Mouse (Mus musculus) left cerebral cortex, postnatal 4 days (tissue): ENCODE results near the gene Atp1a1. TPM values are rescaled to one million over a fixed set of nuclear protein-coding genes. Genes with fewer than 3 reads are reported as not detected.

Source experiments
- DNase-seq: peaks from one replicate; pipeline ENCODE4 v3.0.0-alpha.2; 2022
- intact Hi-C: fragments of 180-260 bp; cut with DNase I; formaldehyde crosslinking; loops from one replicate; pipeline ENCODE4 v1.15.1; 2025
- total RNA-seq, 2 experiments: library from RNA; stranded (reverse); gene quantifications; 2 replicates each; pipeline ENCODE4 v1.2.3; 2021

Gene Atp1a1
- total RNA-seq, 2 experiments from 2014 or later, result 205 to 223 TPM

DNA sequence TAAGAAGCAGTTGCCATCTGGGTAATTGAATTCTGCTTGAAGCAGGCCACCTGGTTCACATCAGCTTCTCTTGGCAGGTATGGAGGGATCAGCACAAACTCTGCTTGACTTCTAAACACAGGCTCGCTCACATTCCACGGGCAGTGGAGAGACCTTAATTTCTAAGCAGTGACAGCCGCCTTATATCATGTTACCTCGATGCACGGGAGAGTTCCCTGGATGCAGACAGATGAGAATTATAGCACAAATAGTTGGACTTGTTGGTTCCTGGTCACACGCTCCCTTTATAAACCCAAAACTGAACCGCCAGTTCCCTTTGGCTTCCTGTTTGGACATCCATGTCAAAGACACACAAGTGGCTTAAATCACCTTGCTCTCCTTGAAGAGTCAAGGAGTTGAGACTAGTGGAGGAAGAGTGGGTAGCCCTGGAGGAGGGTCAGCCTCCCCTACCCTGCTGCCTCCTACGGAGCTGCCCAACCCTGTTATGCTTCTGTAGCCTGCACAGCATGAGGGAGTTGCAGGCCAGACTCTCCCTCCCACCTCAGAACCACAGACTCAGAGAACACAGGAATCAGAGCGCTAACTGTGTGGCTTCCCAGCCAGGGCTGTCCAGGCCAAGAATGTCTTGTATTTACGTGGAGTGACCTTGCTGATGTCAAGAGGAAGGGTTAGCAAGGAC is 7.5 kb upstream of the Atp1a1 start:
- DNase-seq, result no peak
- intact Hi-C loops, result no loop called here

DNA sequence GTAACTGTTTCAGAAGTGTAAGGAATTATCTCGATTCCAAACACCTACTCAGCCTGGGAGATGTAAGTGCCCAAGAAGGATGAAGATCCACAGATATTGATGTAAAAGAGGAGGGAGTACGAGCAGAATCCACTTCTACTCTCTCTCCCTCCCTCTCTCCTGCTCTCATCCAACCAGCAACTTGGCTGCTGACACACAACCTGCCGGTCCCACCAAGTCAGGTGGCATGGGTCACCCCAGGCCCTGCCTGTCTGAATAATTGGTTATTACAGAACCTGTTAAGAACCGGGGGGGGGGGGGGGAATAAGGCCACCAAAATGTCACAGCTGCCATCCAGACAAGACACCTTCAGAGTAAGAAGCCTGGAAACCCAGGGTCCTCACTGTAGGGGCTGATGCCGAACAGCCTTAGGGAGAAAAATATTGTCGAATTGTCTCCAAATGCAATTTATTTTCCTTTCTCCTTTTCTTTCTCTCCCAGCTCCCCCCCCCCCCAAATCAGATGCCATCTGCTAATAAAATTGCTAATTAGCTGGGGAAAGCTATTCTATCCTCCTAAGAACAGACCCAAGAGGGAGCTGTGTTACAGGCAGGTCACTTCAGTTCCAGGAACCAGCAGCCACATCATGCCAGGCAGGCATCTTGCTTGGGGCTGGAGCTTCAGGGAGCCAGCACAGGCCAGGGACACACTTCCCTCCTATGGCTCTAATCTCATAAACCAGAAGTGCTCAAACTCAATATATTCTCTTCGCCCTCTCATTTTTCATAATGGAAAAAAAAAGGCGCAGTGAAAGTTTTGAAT is 6.7 kb upstream of the Atp1a1 start:
- intact Hi-C loops, result no loop called here

DNA sequence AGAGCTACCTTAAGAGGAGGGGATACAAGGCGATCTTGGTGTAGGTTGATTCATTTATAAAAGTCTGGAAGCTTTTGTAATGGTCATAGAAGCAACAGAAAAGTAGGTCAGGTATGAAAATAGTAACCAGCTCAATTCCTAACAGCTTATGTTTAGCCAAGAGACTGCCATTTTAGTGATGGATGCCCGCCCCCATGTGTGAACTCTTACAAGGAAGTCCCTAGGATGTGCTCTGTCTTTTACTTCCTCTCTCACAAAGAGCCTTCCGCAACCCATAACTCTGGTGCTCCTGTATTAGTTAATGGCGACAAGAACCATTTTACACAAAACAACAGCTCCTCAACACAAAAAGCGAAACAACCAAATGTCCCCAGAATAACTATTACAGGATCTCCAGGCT is 4.8 kb upstream of the Atp1a1 start:
- intact Hi-C loops, result no loop called here
- no peak for DNase-seq

More for the DNA sequence above, 6.7 kb upstream of the Atp1a1 start:
- peak; percentile 40 for DNase-seq

DNA sequence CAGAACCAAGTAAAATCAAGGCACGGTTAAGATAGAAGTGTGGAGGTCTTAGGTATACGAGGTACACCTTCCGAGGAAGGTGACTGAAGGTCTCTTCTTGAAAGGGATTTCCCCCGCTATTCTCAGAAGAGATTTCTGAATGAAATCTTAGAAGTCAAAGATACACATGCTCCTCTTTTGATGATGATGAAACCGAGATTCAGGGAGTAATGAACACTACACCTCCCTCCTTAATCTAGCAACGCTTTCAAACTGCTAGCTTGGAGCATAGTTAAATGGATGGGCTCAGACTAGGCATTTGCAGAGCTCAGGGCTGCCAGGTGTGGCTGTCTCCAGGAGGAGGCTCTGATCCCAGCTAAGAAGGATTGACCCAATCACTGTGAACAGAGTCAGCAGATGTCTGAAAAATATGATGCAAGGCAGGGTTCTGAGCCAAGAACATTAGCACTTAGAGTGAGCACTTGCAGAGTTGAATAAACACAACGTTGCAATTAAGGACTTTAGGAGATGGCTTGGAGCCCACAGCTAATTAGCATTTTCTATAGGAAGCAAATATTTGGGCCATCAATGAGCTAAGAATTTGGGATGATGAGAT is 2.5 kb upstream of the Atp1a1 start:
- intact Hi-C loops, result no loop called here
- no peak for DNase-seq

DNA sequence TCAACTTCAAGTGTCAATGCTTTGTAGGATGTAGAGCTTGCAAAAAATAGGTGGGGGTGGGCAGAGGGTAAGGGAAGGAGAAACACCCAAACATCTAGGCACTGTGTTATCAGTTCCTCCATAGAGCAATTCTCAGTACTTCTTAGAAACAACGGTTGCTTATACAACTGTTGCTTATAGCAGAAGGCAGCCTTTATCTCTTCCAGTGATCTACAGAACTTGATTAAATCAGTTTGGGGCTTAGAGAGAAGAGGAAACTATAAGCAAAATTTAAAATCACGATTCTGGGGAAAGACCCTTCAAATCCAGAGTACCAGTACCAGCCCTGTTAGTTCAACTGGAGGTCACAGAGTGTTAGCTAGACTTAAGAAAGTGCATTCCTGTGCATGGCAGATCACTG is 1.2 kb upstream of the Atp1a1 start:
- intact Hi-C loops, result no loop called here
- DNase-seq, result no peak

DNA sequence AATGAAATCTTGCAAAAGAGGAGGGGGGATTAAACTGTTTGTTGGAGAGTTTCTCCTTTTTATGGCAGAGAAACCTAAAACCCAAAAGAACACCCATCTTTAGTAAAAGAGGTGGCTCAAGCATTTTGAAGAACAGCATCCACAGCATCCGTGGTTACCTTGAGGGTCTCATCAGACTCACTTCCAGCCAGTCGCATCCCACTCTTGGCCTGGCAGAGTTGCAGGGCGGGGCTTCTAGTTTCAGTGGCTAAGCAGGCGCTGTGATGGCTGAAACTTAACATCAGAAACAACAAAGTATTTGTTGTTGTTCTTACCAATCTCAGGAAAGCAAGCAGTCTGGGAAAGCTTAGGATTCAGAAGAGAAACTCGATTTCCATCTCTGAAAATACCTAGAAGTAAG is 807 bp upstream of the Atp1a1 start:
- intact Hi-C loops, result no loop called here

DNA sequence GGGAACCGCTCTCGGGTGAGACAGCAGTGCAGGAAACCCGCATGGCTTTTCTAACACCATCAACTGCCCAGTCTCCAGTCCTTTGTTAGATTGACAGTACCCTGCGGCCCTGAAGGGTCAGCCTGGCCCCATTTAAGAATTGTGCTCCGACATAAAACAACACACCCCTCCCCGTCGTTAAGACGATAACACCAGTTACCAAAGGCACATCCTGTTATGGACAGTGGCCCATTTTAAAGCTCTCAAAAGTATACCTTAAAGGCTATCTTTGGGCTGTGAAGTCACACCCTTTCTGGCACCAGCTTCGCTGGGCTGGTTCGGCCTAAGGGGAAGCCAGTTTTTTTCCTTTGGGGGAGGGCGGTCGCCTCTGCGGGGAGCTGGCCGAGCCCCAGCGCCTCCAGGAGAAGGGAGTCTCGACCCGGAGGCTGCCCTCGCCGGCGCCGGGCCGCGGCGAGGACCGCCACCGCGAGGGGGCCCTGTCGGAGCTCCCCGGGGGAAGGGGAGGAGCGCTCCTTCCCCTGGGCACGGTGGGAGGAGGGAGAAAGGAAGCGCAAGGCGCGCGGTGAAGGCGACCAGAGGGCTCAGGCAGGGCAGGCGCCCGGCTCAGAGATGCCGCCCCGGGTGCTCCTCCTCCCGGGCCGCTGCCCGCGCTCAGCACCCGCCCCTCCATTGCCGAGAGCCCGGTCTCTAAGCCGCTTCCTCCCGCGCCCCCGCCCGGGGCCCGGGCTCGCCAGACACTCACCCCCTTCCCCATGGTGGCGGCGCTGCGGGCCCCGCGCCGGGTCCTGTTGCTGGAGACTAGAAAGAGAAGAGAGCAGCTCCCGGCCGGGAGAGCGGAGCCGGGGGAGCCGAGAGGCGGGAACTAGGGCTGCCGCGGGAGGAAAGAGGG is 579 bp downstream of the Atp1a1 start:
- peak; percentile 78 for DNase-seq
- intact Hi-C loops, result loop anchor here (5.0 kb wide), 1 partner anchor 203 kb away; no protein-coding TSS in a partner anchor

More for the DNA sequence above, 807 bp upstream of the Atp1a1 start:
- no peak for DNase-seq

DNA sequence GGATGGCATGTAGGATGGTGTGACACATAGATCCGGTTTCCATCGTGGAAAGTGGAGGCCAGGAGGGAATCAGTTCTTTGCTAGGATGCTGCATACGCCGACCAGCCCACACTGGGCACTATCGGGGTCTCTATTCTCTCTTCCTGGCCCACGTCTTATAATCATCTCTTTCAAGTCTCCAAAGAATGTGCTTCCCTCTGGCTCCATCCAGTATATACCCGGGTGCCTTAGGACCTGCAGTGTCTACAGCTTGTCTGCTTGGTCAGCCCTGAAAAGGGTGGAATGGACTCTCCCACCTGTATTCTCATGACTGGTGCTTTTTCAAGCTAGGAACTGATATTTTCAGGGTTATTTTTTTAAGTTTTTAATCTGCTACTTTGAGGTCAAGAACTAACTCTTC is 1.3 kb downstream of the Atp1a1 start:
- DNase-seq, result no peak
- intact Hi-C loops, result loop anchor here (5.0 kb wide), 1 partner anchor 204 kb away; no protein-coding TSS in a partner anchor

DNA sequence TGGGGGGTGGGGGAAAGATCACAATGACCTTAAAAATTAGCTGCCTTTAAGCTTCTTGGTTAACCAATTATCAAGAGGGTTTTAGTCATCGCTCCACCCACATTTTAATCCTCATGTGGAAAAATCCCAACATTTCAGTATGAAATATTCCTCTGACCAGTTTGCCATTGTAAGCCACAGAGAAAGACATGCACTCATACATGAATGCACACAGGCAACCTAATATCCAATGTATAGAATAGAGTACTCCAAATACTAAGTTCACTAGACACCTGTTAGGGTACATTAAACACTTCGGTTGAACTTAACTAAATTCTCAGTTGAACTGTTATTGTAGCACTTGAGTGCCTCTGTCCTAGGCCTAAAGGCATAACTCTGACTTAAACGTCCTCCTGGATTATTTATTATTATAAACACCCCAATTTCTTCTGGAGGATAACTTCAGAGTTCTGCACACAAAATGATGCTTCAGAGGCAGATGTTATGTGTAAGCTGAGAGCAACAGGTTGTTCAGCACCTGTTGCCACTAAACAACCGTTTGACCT is 1.9 kb downstream of the Atp1a1 start:
- no peak for DNase-seq
- intact Hi-C loops, result loop anchor here (5.0 kb wide), 1 partner anchor 205 kb away; no protein-coding TSS in a partner anchor

DNA sequence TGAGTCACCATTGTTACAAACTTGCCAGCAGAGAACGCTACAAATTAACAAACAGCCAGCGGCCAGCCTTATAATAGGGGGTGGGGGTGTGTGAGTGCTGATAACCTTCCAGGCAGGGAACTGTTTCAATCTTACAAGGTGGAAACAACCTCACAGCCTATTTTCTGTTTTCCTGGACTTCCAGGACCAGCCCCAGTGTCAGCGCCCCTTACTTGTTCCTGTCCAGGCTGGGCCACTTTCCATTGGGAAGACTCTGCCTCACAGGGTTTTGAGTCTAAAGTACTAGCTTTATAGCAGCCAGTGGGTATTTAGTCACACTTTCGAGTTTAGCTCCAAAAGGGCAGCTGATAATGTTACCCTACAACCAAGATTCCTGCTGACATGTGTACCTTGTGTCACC is 2.8 kb downstream of the Atp1a1 start:
- DNase-seq, result no peak
- intact Hi-C loops, result loop anchor here (5.0 kb wide), 1 partner anchor 206 kb away; no protein-coding TSS in a partner anchor

DNA sequence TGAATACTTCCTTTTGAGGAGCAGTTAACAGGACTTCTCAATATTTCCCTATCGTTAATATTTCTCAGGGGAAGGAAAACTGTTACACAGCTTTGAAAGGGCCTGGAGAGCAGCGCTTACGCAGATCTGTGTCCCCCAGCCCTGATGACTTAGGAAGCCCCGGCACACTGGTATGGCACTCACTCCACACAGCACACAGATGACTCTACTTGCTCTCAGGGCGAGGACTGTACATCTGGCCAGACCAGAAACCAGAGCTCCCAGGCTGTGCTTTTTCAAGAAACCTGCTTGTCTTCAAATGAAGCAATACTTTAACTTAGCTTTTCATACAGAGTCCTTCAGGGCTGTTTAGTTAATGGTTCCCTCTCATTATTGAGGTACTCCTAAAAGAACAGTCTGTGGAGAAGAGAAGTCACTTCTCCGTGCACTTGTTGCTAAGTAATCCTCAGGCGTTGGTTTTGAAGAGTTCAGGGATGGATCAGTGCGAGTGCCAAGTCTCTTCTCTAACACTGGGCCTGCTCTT is 3.4 kb downstream of the Atp1a1 start:
- no peak for DNase-seq
- intact Hi-C loops, result loop anchor here (5.0 kb wide), 1 partner anchor 206 kb away; no protein-coding TSS in a partner anchor

DNA sequence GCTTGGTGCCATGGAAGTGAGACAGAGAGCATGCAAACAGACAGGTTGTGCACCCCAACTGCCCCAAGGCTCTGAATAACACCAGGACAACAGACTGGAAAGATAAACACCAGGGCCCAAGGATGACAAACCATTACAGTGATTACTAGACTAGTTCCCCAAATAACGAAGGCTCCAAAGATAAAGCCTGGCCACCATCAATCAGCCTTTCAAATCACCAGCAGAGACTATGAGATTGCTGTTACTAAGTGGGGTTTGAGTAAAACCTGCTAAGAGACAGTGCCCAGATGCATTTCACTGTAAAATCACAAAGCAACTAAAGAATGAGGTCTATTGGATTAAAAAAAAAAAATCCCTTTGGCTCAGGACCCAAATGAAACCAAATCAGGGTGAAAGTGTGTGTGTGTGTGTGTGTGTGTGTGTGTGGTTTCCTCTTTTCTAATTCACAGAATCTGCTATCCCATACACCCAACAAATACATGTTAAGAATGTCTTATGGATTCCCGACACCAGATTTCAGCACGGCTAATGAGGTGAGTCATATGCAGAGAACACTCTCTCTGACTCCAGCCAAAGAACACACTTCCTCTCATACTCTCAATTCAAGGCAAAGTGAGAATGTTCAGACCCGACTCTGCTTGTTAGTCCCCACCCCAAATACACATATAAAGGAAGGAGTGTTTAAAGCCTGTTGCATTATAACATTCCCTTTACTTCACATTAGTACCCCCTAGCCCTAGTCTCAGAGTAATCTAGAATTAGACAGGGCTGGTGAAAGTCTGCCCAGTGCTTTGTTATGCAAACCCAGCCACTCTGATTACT is 4.4 kb downstream of the Atp1a1 start:
- no peak for DNase-seq
- intact Hi-C loops, result loop anchor here (5.0 kb wide), 1 partner anchor 207 kb away; no protein-coding TSS in a partner anchor

DNA sequence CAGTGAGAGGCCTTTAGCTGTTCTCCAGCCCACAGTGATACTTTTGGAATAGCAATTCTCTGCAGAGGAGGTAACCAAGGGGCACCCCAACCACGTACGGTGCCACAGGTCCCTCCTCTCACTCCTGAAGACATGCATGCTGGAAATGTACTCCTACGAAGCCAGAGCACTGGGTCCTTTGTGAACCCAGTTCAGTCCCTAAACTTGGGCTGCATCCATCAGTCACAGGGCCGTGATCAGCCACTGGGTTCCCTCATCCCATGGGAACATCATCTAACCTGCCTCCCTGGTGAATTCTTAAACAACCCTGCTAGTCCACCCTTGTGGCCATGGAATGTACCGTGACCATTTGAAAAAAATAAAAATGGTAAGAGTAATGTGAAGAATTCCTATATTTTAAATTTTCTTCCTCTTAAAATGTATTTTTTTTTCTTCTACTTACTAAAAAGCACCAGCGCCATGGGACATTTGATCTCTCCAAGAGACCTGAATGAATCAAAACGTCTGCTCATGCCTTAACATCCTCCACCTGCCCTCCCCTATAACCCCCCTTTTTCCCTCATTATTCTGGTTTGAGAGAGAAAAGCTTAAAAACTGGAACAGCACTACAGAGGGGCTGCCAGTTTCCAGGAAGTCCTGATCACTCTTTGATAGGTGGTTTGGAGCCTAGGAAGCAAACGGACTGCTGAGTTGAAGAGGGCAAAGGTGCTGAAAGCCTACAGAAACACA is 5.1 kb downstream of the Atp1a1 start:
- no peak for DNase-seq
- intact Hi-C loops, result no loop called here

DNA sequence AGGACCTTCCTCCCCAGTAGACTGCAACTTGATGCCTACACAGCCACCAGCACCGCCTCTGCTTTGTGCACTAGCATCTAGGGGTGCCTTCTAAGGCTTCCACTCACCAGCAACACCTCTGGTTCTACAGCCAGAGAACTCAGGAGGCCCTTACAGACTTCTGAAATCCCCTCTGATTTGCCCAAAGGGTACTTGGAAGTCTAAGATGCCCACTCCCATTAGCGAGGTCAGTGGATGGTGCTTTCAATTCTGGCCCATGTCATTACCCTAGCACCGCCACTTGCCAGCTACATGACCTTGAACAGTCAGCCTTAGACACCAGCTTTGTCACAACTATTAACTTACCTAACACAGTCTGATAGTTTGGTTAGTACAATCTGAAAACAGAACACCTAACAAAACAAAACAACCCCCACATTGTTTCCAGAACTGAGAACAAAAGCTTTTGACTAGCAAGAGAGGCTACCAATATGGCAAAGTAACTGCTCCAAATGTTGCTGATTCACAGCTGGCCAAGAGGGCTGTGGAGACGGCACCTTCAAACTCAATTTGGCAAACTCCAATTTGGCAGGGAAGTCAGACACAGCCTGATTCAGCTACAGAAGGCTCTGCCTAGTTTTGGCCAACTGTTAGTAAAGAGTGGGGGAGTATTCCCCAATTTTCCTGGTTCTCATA is 6.1 kb downstream of the Atp1a1 start:
- intact Hi-C loops, result no loop called here
- no peak for DNase-seq

DNA sequence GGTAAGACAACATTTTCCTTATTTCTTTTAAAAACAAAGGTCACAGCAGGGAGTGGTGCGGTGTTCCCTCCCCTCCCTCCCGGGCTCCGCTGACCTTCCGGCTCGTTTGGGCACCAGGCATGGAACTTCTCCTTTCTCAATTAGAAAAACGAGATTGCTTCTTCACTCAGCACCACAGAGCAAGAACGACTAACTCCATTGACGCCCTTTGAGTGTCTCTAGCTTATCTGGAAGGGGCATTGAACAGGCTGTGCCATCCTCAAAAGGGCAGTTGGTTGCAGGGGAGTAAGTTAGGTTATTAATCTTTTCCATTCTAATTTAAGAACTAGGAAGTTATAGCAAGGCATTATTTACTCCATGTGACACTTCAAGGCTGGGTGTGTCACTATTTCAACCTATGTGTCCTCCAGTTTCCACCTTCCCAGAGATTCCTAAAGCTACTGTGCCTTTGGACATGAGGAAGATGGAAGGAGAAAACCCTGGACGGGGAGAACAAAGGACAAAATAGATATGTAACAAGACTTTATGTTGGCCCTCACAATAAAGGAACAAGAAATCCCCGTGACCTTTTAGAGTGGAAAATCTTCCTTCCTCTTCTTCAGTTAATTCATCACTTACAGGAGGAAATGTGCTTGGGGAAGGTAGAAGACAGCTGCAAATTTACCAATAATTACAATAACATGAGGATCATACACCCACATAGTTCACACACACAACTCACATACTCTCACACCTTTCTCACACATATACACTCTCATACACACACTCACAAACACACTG is 7.0 kb downstream of the Atp1a1 start:
- no peak for DNase-seq

DNA sequence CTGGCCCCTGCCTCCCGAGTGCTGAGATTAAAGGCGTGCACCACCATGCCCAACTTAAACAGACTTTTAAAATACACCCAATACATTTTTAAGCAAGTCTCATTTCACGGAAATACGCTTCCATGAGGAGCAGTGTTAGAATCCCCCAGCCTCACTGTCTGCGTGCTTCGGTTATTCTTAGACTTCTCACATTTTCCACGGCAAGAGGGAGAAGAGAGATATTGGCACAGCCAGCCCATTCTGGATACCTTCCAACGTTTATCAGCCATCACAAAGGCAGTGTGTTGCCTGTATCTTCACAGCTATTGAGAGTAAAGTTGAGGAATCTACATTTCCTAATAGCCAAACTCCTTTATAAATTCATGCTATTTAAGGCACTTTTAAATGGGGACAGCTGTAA is 7.8 kb downstream of the Atp1a1 start:
- DNase-seq, result peak; percentile 64
- intact Hi-C loops, result no loop called here

More for the DNA sequence above, 7.0 kb downstream of the Atp1a1 start:
- intact Hi-C loops, result no loop called here
